Mouse (Mus musculus): ENCODE data around the gene Macrod2. TPM values are rescaled to one million over a fixed set of nuclear protein-coding genes. Genes with fewer than 3 reads are reported as not detected.

Macrod2 gene
- total RNA-seq, 1 experiment from 2014 or later = not detected

DNA sequence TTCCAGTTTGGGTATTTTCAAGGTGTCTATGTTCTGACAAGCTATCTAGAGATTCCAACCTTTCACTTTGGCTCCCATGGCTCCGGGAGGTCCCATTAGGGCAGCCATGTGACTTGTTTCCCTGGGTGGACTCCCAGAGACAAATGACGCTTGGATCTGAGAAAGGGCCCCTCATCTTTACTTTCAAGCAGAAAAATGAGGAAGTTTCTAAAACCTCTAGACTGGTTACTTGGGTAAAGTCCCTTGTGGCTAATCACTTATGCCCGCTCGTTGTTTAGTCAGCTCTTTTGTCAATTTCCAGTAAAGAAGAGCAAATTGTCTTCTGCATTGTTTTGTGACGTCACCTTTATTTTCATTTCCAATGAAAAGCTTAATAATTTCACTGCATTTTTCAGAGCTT, 448.9 kb downstream of the Macrod2 start:
- ATAC-seq (ENCODE audit: extremely low read depth, insufficient number of reproducible peaks, low FRiP score, poor library complexity, severe bottlenecking) = no peak

DNA sequence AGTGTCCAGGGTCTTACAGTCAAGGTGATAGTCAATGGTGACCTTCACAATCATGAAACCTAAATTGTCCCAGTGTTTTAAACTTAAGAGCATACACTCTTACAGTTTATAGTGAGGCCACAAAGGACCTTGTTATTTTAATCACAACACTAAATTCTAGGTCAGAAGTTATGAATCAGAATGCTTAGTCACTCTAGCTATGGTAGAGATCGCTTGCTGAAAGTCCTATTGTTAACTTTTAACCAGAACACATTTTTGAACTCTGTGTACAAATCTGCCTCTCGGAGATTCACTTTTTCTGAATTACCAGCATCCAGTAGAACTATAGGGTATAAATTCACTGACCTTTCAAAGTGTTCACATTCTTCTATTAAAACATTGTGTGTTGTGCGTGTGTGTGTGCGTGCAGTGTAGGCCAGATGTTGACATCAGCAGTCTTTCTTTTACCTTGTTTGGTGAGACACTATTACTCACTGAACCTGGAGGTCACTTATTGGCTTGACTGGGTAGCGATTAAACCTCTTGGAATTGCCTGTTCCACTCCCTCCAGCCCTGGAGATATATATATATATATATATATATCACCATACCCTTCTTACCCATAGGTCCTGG, 452.8 kb downstream of the Macrod2 start:
- no peak for ATAC-seq (ENCODE audit: extremely low read depth, insufficient number of reproducible peaks, low FRiP score, poor library complexity, severe bottlenecking)

DNA sequence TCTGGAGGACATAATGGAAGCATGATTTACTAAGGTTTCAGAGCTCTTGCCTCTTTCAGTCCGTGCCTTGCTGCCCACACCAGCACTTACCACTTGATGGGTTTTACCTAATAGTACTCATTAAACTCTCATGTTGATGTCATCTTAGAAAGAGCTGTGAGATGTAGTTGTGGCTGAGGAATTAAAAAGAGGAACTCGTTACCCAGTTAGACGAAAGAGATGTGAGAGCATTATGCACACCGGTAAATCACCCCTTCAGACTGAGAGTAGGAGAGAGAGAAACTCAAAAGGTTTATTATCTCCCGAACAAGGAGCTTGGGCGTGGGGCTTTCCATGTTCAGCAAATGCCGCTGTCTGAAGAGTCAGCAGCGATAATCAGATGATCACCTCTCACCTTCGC, 458.4 kb downstream of the Macrod2 start:
- no peak for ATAC-seq (ENCODE audit: extremely low read depth, insufficient number of reproducible peaks, low FRiP score, poor library complexity, severe bottlenecking)

DNA sequence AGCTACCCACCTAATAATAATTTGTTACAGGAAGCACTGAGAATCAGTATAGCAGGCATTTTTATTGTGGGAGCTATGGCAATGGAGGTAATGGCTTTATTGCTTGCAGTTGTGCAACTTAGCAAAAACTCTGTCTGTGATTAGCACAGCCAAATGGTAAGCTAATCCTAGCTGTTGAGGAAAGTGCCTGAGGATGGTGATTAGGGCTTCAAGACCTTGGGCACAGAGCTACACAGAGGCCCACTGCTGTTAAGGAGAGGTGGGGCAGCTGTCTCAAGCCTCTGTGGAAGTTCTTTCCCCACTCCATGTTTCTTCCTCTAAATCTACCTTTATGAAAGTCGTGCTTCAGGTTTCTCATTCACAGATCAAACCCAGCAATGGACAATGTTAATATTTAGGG, 466.2 kb downstream of the Macrod2 start:
- ATAC-seq (ENCODE audit: extremely low read depth, insufficient number of reproducible peaks, low FRiP score, poor library complexity, severe bottlenecking) = no peak

DNA sequence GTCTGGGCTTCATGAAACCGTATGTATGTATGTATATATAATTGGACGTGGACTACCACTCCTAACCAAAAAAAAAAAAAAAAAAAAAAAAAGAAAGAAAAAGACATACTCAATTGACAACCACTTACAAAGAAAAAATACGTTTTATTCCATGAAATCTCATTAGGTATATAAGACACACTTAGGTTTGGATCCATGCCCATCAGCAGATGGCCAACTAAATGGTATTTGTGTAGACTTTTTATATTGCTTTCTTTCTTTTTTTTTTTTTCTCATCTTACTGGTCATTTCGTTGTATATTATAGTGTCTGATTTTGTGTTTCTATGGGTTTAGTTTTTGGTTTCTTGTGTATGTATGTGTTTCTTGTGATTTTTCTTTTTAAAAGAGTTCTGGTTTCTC, 467.6 kb downstream of the Macrod2 start:
- ATAC-seq (ENCODE audit: extremely low read depth, insufficient number of reproducible peaks, low FRiP score, poor library complexity, severe bottlenecking) = no peak

DNA sequence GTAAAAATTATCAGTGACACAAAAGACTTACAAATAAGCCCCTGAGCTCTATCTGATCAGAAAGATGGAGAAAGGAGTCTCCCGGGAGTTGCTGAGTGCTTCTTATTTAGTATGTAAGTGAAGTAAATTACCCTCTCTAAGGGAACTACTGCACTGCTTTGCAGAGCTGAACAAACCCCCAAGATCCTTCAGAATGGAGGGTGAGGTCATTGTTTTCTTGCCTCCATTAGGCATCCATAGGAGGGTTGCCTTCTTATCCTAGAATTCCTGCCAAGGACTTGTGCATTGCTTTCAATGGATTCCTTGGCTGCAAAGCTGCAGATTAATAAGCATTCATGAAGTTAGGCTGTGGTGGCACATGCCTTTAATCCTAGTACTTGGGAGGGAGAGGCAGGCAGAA, 470.5 kb downstream of the Macrod2 start:
- ATAC-seq (ENCODE audit: extremely low read depth, insufficient number of reproducible peaks, low FRiP score, poor library complexity, severe bottlenecking) = no peak

DNA sequence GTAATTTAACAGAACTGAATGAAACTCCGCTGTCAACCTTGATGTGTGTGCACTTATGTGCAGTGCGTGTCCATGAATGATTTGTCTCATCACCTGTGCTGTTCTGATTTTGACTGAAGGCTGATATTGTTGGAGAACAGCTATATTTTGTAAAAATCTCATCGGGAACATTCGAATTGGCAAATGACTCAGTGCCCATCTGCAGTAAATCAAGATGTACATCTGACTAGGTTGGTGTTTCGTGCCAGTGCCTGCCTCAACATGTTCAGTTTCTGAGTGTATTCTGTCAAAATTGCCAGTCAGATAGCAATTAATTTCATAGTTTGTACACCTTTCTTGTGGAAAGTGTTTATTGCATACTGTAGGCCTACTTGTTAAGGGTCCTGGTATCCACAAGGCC, 472.0 kb downstream of the Macrod2 start:
- ATAC-seq (ENCODE audit: extremely low read depth, insufficient number of reproducible peaks, low FRiP score, poor library complexity, severe bottlenecking) = no peak

DNA sequence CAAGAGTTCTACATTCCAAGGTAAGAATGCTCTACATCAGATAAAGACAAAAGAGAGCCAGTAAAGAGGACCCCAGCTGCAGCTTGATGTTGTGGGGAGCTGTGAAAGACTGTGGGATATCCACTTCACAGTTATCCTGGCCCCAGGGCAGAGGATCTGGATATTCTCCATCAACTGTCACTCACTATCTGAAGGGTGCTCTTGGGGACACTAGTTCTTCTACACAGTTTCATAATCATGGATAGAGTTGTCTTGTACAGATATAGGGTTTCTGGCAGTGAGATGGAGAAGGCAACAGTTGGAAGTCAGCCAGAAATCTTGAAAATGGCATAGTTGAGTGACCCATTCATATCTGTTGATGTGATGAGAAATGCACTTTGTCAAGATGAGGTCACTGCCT, 490.1 kb downstream of the Macrod2 start:
- no peak for ATAC-seq (ENCODE audit: extremely low read depth, insufficient number of reproducible peaks, low FRiP score, poor library complexity, severe bottlenecking)

DNA sequence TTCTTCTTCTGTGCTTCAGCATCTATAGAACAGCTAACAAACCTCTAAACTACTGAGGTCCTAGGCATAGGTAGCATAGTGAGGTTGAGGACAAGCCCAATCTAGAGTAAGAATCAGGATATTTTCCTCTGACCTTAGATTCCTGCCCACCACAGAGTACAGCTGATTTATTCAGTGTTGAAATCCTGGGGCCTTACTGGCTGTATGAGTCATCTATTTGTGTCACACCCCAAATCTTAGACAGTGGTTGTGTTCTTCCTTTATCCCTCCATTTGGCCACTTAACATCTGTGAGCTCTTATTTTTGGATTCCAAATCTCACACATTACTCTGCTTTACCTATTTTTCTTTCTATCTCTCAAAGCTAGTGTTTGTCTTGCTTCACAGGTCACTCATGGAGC, 495.6 kb downstream of the Macrod2 start:
- no peak for ATAC-seq (ENCODE audit: extremely low read depth, insufficient number of reproducible peaks, low FRiP score, poor library complexity, severe bottlenecking)

DNA sequence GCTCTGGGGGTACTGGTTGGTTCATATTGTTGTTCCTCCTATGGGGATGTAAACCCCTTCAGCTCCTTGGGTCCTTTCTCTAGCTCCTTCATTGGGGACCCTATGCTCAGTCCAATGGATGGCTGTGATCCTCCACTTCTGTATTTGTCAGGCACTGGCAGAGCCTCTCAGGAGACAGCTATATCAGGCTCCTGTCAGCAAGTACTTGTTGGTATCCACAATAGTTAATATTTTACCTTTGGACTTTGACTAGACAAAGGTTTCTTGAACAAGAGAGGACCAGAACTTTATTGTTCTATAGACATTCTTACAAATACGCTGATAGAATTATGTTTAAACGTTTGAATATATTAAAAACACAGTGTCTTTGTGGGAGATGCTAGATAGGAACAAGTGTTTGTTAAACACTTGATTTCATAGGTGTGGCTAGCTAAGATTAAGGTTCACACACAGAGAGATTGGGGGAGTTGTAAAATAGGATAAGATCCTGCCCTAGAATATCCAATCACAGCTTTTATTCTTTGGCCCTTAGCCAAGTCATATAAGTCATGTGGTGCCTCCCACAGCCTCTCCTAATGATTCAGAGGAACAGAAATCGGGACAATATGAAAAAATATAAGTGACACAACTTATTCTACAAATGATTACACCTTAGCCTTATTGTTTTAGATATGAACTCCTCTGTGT, 501.4 kb downstream of the Macrod2 start:
- no peak for ATAC-seq (ENCODE audit: extremely low read depth, insufficient number of reproducible peaks, low FRiP score, poor library complexity, severe bottlenecking)

DNA sequence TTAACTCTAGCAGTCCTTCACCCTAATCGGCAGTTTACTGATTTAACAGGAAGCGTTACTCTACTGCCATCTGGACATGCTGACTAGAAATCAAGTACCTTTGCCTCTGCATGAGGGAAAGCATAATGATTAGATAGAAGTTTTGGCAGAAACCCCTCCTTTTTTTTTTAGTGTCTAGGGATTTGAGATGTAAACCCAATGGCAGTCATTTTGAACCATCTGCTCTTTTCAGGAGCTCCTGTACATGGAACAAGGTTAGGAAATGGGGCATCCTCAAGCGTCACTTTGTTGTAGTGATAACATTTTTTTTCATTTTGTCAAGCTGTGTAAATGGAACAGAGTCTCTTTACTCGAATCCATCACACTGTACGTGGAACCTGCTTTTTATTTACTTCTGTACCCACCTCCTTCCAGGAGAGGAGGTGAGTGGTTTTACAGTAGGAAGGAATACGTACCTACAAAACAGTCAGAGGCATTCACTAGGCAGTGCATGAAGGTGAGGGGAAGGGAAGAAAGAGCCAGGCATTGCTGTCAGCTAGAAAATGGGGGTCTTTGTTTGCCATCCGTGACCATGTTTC, 503.4 kb downstream of the Macrod2 start:
- no peak for ATAC-seq (ENCODE audit: extremely low read depth, insufficient number of reproducible peaks, low FRiP score, poor library complexity, severe bottlenecking)

DNA sequence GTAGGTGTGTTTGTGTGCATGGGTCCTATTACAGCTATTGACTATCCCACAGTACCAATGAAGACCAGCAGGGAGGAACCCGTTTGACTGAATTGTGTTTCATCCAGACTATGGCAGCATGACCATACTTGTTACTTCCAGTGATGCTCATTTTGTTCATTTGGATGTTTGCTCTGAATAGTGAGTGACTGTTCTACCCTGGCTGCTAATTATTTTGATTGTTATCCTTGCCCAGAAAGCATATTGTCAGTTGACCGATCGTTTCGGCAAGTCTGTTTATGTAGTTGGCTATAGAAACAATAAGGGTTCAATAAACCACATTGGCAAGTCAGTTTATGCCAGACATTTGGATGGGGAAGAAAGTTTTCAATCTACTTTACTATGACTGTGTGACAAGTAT, 510.2 kb downstream of the Macrod2 start:
- ATAC-seq (ENCODE audit: extremely low read depth, insufficient number of reproducible peaks, low FRiP score, poor library complexity, severe bottlenecking) = no peak

DNA sequence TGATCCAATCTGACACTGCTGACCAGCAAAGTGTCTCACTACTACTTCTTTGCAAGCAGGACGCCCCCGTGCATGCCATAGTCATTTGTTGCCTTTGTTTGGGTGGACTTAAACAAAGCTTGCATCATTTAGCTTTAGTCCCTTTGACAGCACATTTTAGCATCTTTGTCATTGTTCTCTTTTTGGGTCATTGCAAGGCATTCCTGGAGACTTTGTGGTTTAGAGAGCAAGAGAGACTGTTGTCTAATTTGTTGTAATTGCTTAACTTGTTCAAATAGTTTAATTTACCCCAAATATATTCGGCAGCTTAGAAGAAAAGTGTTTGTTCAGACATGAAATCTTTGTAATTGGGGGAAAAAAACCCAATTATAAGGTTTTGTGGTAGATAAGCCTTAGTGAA, 511.0 kb downstream of the Macrod2 start:
- no peak for ATAC-seq (ENCODE audit: extremely low read depth, insufficient number of reproducible peaks, low FRiP score, poor library complexity, severe bottlenecking)

DNA sequence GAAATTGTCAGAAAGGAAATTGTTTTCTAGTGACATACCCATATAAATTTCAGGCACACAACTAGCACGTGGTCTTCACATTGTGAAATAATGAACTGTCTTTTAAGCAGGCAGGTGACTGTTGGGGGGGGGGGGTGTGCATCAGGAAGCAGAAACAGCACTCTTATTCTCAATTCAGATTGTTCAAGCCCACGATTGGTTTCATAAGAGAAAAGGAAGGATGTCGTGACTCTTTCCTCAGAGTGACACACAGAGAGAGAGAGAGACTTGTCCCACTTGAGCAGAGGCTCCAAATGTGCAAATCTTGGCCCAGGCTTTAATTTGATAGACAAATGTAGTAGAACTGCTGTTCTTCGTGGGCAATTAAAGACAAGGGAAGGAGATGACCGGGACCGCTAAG, 516.4 kb downstream of the Macrod2 start:
- no peak for ATAC-seq (ENCODE audit: extremely low read depth, insufficient number of reproducible peaks, low FRiP score, poor library complexity, severe bottlenecking)

DNA sequence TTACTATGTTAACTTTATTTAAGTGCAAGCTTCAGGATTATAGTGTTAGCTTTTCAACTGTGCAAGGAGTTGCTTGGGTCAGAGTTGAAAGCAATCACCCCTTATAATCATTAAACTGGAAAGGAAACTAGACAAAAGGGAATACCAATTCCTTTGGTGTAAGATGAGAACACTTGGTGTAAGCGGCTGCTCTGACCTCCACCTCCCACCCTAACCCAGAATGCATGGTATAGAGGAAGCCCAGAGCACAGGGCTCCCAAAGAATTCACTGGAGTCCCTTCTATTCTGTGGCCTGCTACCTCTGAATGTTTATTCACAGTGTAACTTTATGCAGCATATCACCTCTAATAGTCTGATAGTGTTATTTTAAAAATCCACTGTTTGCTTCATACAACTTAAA, 517.1 kb downstream of the Macrod2 start:
- no peak for ATAC-seq (ENCODE audit: extremely low read depth, insufficient number of reproducible peaks, low FRiP score, poor library complexity, severe bottlenecking)

DNA sequence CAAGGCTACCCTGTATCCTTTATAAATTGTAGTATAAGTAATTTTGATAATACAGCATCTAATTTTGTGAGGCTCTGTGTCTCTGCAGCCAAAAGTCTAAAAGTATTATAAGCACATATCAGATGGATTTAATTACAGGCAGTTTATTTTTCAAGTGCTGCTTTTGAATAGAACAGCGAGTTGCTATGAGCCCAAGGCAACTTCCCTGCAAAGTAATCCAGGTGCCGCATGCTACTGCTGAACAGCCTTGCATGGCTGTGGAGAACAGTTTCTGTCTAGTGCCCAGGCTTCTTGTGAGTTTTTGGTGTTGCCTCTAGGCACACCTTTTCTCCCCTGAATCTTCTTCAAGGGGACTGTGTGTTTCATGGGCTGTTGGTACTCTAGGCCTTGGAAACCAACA, 517.8 kb downstream of the Macrod2 start:
- no peak for ATAC-seq (ENCODE audit: extremely low read depth, insufficient number of reproducible peaks, low FRiP score, poor library complexity, severe bottlenecking)

DNA sequence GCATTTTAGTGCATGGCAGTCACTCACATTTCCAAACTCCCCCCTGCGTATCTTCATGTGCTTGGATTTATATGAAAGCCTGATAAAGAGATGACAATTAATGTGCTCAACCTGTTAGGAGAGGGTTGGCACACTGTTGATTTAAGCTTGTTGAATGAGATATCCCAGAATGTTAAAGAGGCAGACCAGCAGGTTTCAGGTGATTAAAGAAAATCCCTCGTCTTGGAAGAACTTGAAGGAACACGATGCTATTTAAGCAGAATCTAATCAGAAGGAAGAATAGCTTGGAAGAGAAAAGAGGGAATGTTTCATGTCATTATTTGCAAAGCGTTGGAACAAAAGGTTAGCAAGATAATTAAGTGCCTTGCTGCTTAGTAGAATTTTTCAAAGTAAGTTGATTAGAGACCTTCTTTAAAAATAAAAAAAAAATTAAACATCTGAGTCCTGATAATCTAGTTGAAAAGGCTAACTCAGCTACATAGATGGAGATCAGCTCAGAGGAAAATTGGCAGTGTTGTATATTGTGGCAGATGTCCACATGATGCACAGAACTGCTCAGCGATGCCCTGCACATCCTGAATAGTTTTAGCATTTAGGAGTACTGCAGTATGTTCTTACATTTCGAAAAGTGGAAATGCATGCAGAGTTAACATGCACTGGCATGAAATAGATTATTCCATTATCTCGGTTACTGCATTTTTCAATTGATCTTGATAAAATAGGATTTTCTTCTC, 518.7 kb downstream of the Macrod2 start:
- no peak for ATAC-seq (ENCODE audit: extremely low read depth, insufficient number of reproducible peaks, low FRiP score, poor library complexity, severe bottlenecking)

DNA sequence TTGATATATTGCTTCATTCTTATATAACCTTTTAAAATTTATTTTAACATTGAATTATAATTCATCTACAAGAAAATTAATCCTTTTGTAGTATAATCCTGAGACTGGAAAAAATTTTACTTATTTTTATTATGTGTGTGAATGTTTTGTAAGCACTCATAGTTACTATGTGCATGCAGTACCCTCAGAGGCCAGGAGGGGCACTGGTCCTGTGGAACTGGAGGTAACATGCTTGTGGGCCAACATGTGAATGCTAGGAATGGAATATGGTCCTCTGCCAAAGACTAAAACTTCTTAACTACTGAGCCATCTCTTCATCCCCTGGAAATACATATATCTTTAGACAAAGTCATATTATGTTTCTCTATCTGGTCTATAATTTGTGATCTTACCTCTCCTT, 531.8 kb downstream of the Macrod2 start:
- no peak for ATAC-seq (ENCODE audit: extremely low read depth, insufficient number of reproducible peaks, low FRiP score, poor library complexity, severe bottlenecking)

DNA sequence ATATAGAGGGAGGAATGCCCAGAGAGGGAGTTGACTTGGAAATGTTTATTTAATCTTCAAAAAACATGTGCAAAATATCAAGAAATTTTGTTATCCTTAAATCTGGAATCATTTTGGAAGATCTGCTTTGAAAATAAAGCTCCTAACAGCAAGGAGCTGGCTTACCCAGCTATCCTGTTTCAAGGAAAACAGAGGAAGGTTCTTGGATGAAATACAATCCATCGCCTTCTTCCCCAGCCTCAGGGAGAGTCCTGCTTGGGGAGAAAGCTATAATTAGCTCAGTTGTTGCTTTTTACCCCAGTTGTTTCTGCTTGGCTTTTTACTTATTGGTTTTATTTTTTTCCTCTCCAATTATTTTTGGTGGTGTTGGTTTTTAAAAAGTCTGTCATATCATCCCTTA, 539.4 kb downstream of the Macrod2 start:
- no peak for ATAC-seq (ENCODE audit: extremely low read depth, insufficient number of reproducible peaks, low FRiP score, poor library complexity, severe bottlenecking)

DNA sequence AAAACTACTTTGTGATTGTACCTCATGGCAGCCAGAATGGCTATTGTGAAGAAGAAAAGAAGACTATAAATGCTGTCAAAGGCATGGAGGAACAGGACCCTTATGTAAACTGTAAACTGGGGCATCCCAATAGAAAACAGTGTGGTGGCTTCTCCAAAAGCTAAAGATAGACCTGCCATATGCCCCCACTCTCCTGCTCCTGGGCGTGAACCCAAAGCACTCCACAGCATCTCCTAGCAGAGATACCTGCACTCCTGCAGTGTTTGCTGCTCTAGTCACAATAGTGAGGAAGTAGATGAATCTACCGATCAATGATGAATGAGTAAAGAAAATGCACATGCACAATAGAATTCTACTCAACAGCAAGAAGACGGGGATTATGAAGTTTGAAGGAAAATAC, 554.4 kb downstream of the Macrod2 start:
- no peak for ATAC-seq (ENCODE audit: extremely low read depth, insufficient number of reproducible peaks, low FRiP score, poor library complexity, severe bottlenecking)
